Mouse (Mus musculus) neural tube, embryonic 11.5 days (tissue): ENCODE measurements at regions not wholly inside any gene's neighbourhood (a gene's known extent, or its start where the extent isn't known, plus 50 kb on each side); places are given as distances from the start of the nearest gene placed in this dataset.

Experiments
- ATAC-seq: fragments of 200-750 bp; cut with Nextera tagmentation; 2 replicates; pipeline ENCODE4 v1.8.0; 2017; ENCODE audit warnings: moderate number of reproducible peaks, mild to moderate bottlenecking, moderate TSS enrichment, moderate library complexity; ENCODE audit not compliant: insufficient read depth, low FRiP score, low TSS enrichment
- DNase-seq: peaks from one replicate; pipeline ENCODE4 v3.0.0-alpha.2; 2015; ENCODE audit warnings: low spot score
- H3K27ac ChIP-seq: fragments of 300-500 bp; sonication (generic); 2 replicates; pipeline ENCODE4 v1.5.1; 2014; ENCODE audit warnings: low read depth, mild to moderate bottlenecking, low read length
- H3K27me3 ChIP-seq: fragments of 300-500 bp; sonication (generic); 2 replicates; pipeline ENCODE4 v1.6.1; 2014; ENCODE audit warnings: mild to moderate bottlenecking, low read length, mixed read lengths; ENCODE audit not compliant: control insufficient read depth, insufficient read depth
- H3K36me3 ChIP-seq: fragments of 300-500 bp; sonication (generic); 2 replicates; pipeline ENCODE4 v1.6.1; 2014; ENCODE audit warnings: mild to moderate bottlenecking, low read length, moderate library complexity, mixed read lengths; ENCODE audit not compliant: control insufficient read depth, insufficient read depth
- H3K4me1 ChIP-seq: fragments of 300-500 bp; sonication (generic); 2 replicates; pipeline ENCODE4 v1.6.1; 2014; ENCODE audit warnings: low read length, mixed read lengths; ENCODE audit not compliant: control insufficient read depth, insufficient read depth
- H3K4me2 ChIP-seq: fragments of 300-500 bp; sonication (generic); 2 replicates; pipeline ENCODE4 v1.6.1; 2014; ENCODE audit warnings: low read depth, mild to moderate bottlenecking, moderate library complexity
- H3K4me3 ChIP-seq: fragments of 300-500 bp; sonication (generic); 2 replicates; pipeline ENCODE4 v1.5.1; 2014; ENCODE audit warnings: low read depth, low read length
- H3K9ac ChIP-seq: fragments of 300-500 bp; sonication (generic); 2 replicates; pipeline ENCODE4 v1.6.1; 2014; ENCODE audit warnings: mild to moderate bottlenecking, low read length
- H3K9me3 ChIP-seq: fragments of 300-500 bp; sonication (generic); 2 replicates; pipeline ENCODE4 v1.6.1; 2016; ENCODE audit warnings: low read length; ENCODE audit not compliant: control insufficient read depth
- WGBS: fragments of 180-500 bp; shearing (Covaris S2); extraction: QIAGEN DNeasy Blood & Tissue Kit; methylation state at CpG from one replicate; pipeline ENCODE4 v1.1.7; 2014; 5-methylcytosine and 5-hydroxymethylcytosine counted together

- Histone ChIP-seq H3K27me3 (no peaks in the 10 kb centered on the region), H3K9ac (no peak overlapping the region), H3K4me3 (no peak overlapping the region), H3K9me3 (no peaks in the 10 kb centered on the region), H3K4me1 (no peaks in the 10 kb centered on the region), H3K4me2 (no peak overlapping the region), H3K27ac (no peak overlapping the region), H3K36me3 (no peaks in the 10 kb centered on the region)
- WGBS, result 92% methylated on average over 2 of the region's 2 CpGs
- no peak for ATAC-seq
- DNase-seq, result no peak
Measured at GRCm38 (mm10) chr4:83949612-83950011, 424.3 kb downstream of the Ccdc171 start.

DNA sequence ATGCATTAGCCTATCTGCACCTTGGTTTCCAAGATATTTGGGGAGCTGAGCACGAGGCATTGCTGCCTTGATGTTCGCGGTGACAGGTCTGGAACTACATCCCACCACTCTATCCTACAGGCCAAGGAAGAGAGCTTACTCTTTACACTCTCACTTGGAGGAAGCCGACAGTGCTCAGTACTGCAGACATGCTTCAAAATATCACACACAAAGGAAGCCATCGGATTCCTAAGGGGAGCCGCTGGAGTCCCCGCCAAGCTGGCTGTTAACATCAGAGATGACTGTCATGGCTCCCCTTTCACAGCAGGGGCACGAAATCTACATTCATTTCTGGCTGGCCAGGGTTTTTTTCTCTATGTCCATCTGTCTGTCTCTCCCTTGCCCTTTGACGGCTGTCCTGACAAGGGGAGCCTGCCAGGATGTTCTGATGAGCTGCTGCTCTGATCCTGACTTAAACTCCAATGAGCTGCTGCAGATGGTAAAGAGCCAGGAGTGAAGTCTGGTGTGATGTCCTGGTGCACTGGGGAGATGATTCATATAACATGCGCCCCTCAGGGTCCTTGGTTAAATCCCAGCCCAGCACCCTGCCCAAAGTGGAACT lies 425.6 kb downstream of the Ccdc171 start:
- no peaks in the 10 kb centered on the region for H3K36me3 ChIP-seq
- no peak overlapping the region for H3K4me3 ChIP-seq
- H3K4me1 ChIP-seq, result no peaks in the 10 kb centered on the region
- DNase-seq (no peak), ATAC-seq (no peak)
- no peaks in the 10 kb centered on the region for H3K9me3 ChIP-seq
- H3K27me3 ChIP-seq, result no peaks in the 10 kb centered on the region
- no peak overlapping the region for H3K4me2 ChIP-seq
- WGBS, result 83% methylated on average over 10 of the region's 10 CpGs
- no peak overlapping the region for H3K27ac ChIP-seq
- no peak overlapping the region for H3K9ac ChIP-seq

DNA sequence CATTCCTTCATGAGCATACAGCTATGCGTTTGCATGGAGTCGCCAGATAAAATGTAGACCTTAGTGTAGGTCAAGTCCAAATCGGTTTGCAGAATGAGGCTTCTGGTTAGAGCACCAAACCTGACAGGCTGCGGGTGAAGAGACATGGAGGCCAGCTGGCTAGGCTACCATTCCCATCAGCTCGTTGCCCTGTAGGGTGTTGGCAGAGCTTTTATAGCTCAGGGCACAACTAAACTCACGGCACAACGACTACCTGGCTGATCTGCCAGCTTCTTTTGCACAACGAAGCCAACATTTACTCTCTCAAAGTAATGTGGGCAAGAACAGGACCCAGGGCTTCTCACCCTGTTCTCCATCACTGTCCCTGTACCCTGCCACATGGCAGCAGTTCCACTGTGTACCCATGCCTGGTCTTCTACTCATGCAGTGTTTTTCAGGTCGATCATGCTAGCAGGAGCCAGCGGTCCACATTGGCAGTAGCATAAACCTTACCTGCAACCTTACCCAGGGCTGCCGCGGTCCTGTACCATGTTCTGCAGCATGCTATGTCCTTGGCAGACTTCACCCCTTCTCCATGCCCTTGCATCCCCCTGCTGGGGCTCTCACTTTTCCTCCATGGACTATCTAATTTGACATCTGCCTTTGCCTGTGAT lies 431.0 kb downstream of the Ccdc171 start:
- Histone ChIP-seq H3K27ac (no peak overlapping the region), H3K36me3 (no peaks in the 10 kb centered on the region), H3K4me3 (no peak overlapping the region), H3K4me2 (no peak overlapping the region), H3K9me3 (no peaks in the 10 kb centered on the region), H3K4me1 (no peaks in the 10 kb centered on the region), H3K27me3 (no peaks in the 10 kb centered on the region), H3K9ac (no peak overlapping the region)
- WGBS, result 93% methylated on average over 12 of the region's 12 CpGs
- DNase-seq, result no peak
- ATAC-seq, result no peak

DNA sequence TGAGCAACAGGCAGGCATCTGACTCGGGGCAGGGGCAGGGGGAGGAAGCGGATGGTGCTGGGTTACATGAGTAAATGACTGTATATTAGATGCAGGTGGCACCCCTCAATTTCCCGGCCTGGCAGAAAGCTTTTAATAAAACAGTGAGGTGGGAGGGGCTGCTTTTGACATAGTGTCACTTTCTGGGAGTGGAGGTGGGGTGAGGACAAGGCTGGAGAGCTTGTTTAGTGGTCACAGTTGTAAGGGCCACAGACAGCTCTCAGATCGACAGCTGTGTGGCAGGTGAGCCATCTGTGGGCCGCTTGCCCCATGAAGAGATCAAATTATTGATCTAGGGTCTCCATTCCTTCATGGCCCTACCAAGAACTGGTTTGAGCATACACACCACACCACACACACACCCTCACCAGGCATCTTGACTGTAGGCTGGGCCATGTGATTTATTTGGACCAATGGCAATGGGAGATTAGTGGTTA lies 431.9 kb downstream of the Ccdc171 start:
- ATAC-seq (no peak), DNase-seq (no peak)
- Histone ChIP-seq H3K27me3 (no peaks in the 10 kb centered on the region), H3K4me3 (no peak overlapping the region), H3K9ac (no peak overlapping the region), H3K36me3 (no peaks in the 10 kb centered on the region), H3K27ac (no peak overlapping the region), H3K4me1 (no peaks in the 10 kb centered on the region), H3K9me3 (no peaks in the 10 kb centered on the region), H3K4me2 (no peak overlapping the region)
- WGBS, result 90% methylated on average over 5 of the region's 5 CpGs

DNA sequence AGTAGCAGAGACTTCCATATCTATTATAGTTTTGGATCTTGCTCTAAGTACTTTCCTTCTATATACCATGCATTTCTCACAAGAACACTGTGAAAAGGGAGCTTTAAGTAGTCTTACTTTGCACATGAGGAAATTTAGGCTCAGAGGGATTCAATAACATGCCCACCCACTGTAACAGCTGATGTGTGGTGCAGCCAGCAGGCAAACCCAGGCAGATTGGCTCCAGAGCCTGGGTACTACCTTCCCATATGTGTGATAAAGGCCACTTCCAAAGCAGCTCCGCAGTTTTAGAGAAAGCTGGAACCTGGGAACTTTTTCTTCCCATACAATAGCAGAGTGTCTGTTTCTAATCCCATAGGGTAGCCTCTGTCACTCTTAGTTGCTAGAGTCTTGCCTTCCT lies 441.6 kb downstream of the Ccdc171 start:
- DNase-seq (no peak), ATAC-seq (no peak)
- Histone ChIP-seq H3K36me3 (no peaks in the 10 kb centered on the region), H3K9ac (no peak overlapping the region), H3K27ac (no peak overlapping the region), H3K9me3 (no peaks in the 10 kb centered on the region), H3K27me3 (no peaks in the 10 kb centered on the region), H3K4me2 (no peak overlapping the region), H3K4me1 (no peaks in the 10 kb centered on the region), H3K4me3 (no peak overlapping the region)
- 94% methylated on average over 1 of the region's 1 CpGs for WGBS

DNA sequence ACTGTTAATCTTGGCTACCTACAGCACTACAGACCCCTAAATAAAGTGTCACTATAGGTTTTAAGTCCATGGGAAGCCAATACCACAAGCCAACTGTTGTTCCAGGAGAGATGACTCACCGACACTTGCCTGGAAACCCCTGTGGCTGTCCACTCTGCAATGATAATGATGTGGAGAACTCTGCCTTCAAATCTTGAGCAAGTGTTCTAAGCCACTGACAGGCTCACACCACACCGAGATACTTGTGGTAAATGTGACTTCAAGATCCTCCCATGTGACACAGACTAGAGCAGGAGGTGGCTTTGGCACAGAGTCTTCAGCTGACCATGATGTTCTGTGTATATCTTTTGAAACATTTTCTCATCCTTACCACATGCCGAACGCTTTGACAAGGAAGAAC lies 447.8 kb downstream of the Ccdc171 start:
- DNase-seq, result no peak
- H3K9me3 ChIP-seq, result no peaks in the 10 kb centered on the region
- H3K27me3 ChIP-seq, result 0 out of 2 replicates have a peak, but pooled peaks cover 2% of the 10 kb centered on the region
- H3K4me3 ChIP-seq, result no peak overlapping the region
- H3K9ac ChIP-seq, result no peak overlapping the region
- H3K36me3 ChIP-seq, result no peaks in the 10 kb centered on the region
- no peak for ATAC-seq
- no peak overlapping the region for H3K27ac ChIP-seq
- no peak overlapping the region for H3K4me2 ChIP-seq
- H3K4me1 ChIP-seq, result peaks cover 4% of the 10 kb centered on the region; the same call in 1 of the 2 replicates
- 89% methylated on average over 4 of the region's 4 CpGs for WGBS

DNA sequence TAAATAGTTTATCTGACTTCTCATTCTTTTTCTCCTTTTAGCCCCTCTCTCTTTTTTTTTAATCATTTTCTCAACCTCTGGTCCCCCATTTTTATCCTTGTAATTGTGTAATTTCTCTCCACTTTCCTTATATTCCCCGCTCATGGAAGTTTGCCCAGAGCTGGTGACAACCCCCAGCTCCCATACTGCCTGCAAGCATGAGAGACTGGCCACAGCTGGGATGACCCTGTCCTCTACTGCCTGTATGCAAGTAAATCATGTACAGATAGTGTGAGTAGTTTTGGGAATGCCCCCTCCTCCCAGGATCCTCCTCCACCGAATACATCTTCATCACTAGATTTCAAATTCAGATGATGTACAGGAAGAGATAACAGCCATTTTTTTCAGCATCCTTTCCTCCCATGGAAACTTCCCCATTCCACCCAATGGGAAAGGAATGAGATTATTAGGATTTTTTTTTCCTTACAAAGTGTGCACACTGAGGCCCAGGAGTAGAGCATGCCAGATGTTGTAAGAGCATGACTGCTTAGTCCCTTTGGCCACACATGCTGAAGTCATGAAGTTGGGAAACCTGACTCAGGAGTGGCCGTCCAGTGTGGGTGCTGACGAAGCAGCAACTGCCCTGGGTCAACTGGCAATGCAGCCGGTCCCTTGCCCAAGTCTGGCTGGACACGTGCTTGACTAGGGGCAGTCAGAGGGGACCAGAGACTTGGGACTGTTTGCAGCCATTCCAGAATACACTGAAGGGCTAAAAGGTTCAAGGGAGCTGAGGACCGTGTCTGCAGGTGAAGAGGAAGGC lies 449.1 kb downstream of the Ccdc171 start:
- WGBS, result 79% methylated on average over 7 of the region's 7 CpGs
- Histone ChIP-seq H3K4me1 (peaks cover 4% of the 10 kb centered on the region; the same call in 1 of the 2 replicates), H3K9me3 (no peaks in the 10 kb centered on the region), H3K36me3 (no peaks in the 10 kb centered on the region), H3K4me2 (no peak overlapping the region), H3K27me3 (0 out of 2 replicates have a peak, but pooled peaks cover 2% of the 10 kb centered on the region), H3K27ac (no peak overlapping the region), H3K9ac (no peak overlapping the region), H3K4me3 (no peak overlapping the region)
- DNase-seq, result no peak
- ATAC-seq, result no peak

- ATAC-seq (no peak), DNase-seq (peak; percentile 23)
- no peak overlapping the region for H3K4me3 ChIP-seq
- H3K27me3 ChIP-seq, result 0 out of 2 replicates have a peak, but pooled peaks cover 2% of the 10 kb centered on the region
- 58% methylated on average over 5 of the region's 5 CpGs for WGBS
- H3K9ac ChIP-seq, result no peak overlapping the region
- H3K9me3 ChIP-seq, result no peaks in the 10 kb centered on the region
- H3K4me1 ChIP-seq, result peaks cover 4% of the 10 kb centered on the region; the same call in 1 of the 2 replicates
- H3K4me2 ChIP-seq, result no peak overlapping the region
- H3K36me3 ChIP-seq, result no peaks in the 10 kb centered on the region
- H3K27ac ChIP-seq, result no peak overlapping the region
Measured at GRCm38 (mm10) chr4:83975569-83975968, 450.2 kb downstream of the Ccdc171 start.
